Mouse (Mus musculus) olfactory bulb, adult 2 months (tissue): ENCODE measurements around the gene Parvb.

ENCODE experiments used
- CTCF ChIP-seq: fragments of 200-500 bp; IDR thresholded peaks from 2 replicates; pipeline ENCODE4 v1.5.1; 2012; ENCODE audit warnings: low read depth, mild to moderate bottlenecking, low read length, moderate library complexity; ENCODE audit not compliant: insufficient read depth
- POLR2A ChIP-seq: fragments of 200-500 bp; IDR thresholded peaks from 2 replicates; pipeline ENCODE4 v1.6.1; 2012; ENCODE audit warnings: mild to moderate bottlenecking, low read depth, low read length, moderate library complexity; ENCODE audit not compliant: insufficient read depth

DNA sequence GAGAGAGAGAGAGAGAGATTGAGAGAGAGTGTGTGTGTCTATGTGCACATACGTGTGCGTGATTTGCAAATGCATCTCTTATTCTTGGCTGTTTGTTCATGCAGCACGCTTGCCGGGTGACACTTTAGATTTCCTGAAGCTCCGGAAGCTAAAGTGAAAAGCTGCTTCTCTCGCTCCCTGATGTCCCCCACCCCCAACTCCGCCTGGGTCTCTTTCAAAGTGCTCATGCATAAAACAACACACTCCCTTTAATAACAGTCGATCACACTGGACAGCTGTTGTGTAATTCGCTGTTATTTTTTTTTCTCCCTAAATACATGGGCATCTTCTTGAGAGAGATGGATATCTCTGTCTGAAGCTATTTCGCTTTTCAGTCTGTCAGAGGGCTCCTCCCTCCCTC, 73.5 kb downstream of the Parvb start:
- no peak for TF ChIP-seq CTCF
- TF ChIP-seq POLR2A: no peak
